Mouse (Mus musculus): ENCODE data around the gene Mtus2. TPM values are rescaled to one million over a fixed set of nuclear protein-coding genes. Genes with fewer than 3 reads are reported as not detected.

The Mtus2 gene
- 27.7 and 34.0 TPM in 2 replicates for polyA plus RNA-seq (2014; fragmentation: Nextera tagmentation; extraction: Ambion mirVana)

- DNase-seq (ENCODE audit: low spot score) = peak; percentile 96
- H3K27me3 ChIP-seq (replicated peaks; ENCODE audit: control insufficient read depth, insufficient read depth, low read length) = peaks cover 22% of the 10 kb centered on the region
- peak within 1 kb of the TSS; percentile 95 for H3K4me2 ChIP-seq (ENCODE audit: low read length)
- peak; percentile 87 for ATAC-seq (replicated peaks; ENCODE audit: low FRiP score, low TSS enrichment, low read depth)
- no peaks in the 10 kb centered on the region for H3K9me3 ChIP-seq (ENCODE audit: control insufficient read depth, low read length)
- WGBS = under 1% methylated on average over 55 of the region's 55 CpGs
- H3K4me1 ChIP-seq (replicated peaks; ENCODE audit: control insufficient read depth, insufficient read depth, low read length) = peaks cover 5% of the 10 kb centered on the region; the same call in 1 of the 2 replicates
- no peaks in the 10 kb centered on the region for H3K36me3 ChIP-seq (ENCODE audit: control insufficient read depth, insufficient read depth, low read length)
- no peak within 1 kb of the TSS; the same call in 1 of the 2 replicates for H3K27ac ChIP-seq (ENCODE audit: low read depth)
- peak within 1 kb of the TSS; percentile 12; the same call in 1 of the 2 replicates for H3K9ac ChIP-seq (ENCODE audit: low read length)
- H3K4me3 ChIP-seq (ENCODE audit: low read depth, low read length) = peak within 1 kb of the TSS; percentile 46
Observed at GRCm38 (mm10) chr5:147956821-147957564, at the start of gene Mtus2. TSS of gene Mtus2 (plus strand) at chr5:147957320.

GRCm38 (mm10) chr5:147907851-147908250 is 49.3 kb upstream of the Mtus2 start:
- H3K9ac ChIP-seq (ENCODE audit: low read length) = no peak overlapping the region
- H3K9me3 ChIP-seq (ENCODE audit: control insufficient read depth, low read length) = no peaks in the 10 kb centered on the region
- no peaks in the 10 kb centered on the region for H3K4me1 ChIP-seq (replicated peaks; ENCODE audit: control insufficient read depth, insufficient read depth, low read length)
- DNase-seq (ENCODE audit: low spot score) (no peak), ATAC-seq (replicated peaks; ENCODE audit: low FRiP score, low TSS enrichment, low read depth) (no peak)
- WGBS = 82% methylated on average over 8 of the region's 8 CpGs
- H3K36me3 ChIP-seq (ENCODE audit: control insufficient read depth, insufficient read depth, low read length) = no peaks in the 10 kb centered on the region
- H3K27ac ChIP-seq (ENCODE audit: low read depth) = no peak overlapping the region
- H3K27me3 ChIP-seq (replicated peaks; ENCODE audit: control insufficient read depth, insufficient read depth, low read length) = no peaks in the 10 kb centered on the region
- H3K4me2 ChIP-seq (ENCODE audit: low read length) = no peak overlapping the region
- no peak overlapping the region for H3K4me3 ChIP-seq (ENCODE audit: low read depth, low read length)

GRCm38 (mm10) chr5:147910807-147911509 is 46.2 kb upstream of the Mtus2 start:
- 75% methylated on average over 12 of the region's 12 CpGs for WGBS
- Histone ChIP-seq H3K4me2 (ENCODE audit: low read length) (no peak overlapping the region), H3K9ac (ENCODE audit: low read length) (no peak overlapping the region), H3K27me3 (replicated peaks; ENCODE audit: control insufficient read depth, insufficient read depth, low read length) (no peaks in the 10 kb centered on the region), H3K9me3 (ENCODE audit: control insufficient read depth, low read length) (no peaks in the 10 kb centered on the region), H3K4me1 (replicated peaks; ENCODE audit: control insufficient read depth, insufficient read depth, low read length) (peaks cover 3% of the 10 kb centered on the region; the same call in 1 of the 2 replicates), H3K36me3 (ENCODE audit: control insufficient read depth, insufficient read depth, low read length) (no peaks in the 10 kb centered on the region), H3K4me3 (ENCODE audit: low read depth, low read length) (no peak overlapping the region), H3K27ac (ENCODE audit: low read depth) (no peak overlapping the region)
- ATAC-seq (replicated peaks; ENCODE audit: low FRiP score, low TSS enrichment, low read depth) (no peak), DNase-seq (ENCODE audit: low spot score) (no peak)

- no peak overlapping the region for H3K4me3 ChIP-seq (ENCODE audit: low read depth, low read length)
- H3K4me2 ChIP-seq (ENCODE audit: low read length) = no peak overlapping the region
- H3K4me1 ChIP-seq (replicated peaks; ENCODE audit: control insufficient read depth, insufficient read depth, low read length) = peaks cover 3% of the 10 kb centered on the region; the same call in 1 of the 2 replicates
- no peaks in the 10 kb centered on the region for H3K36me3 ChIP-seq (ENCODE audit: control insufficient read depth, insufficient read depth, low read length)
- 66% methylated on average over 5 of the region's 5 CpGs for WGBS
- H3K9ac ChIP-seq (ENCODE audit: low read length) = no peak overlapping the region
- no peak for DNase-seq (ENCODE audit: low spot score)
- ATAC-seq (replicated peaks; ENCODE audit: low FRiP score, low TSS enrichment, low read depth) = no peak
- no peak overlapping the region for H3K27ac ChIP-seq (ENCODE audit: low read depth)
- H3K9me3 ChIP-seq (ENCODE audit: control insufficient read depth, low read length) = no peaks in the 10 kb centered on the region
- H3K27me3 ChIP-seq (replicated peaks; ENCODE audit: control insufficient read depth, insufficient read depth, low read length) = no peaks in the 10 kb centered on the region
Observed at GRCm38 (mm10) chr5:147911744-147912143, 45.4 kb upstream of the Mtus2 start.

GRCm38 (mm10) chr5:147913241-147913842 is 43.8 kb upstream of the Mtus2 start:
- Histone ChIP-seq H3K9me3 (ENCODE audit: control insufficient read depth, low read length) (no peaks in the 10 kb centered on the region), H3K27me3 (replicated peaks; ENCODE audit: control insufficient read depth, insufficient read depth, low read length) (no peaks in the 10 kb centered on the region), H3K36me3 (ENCODE audit: control insufficient read depth, insufficient read depth, low read length) (no peaks in the 10 kb centered on the region), H3K4me3 (ENCODE audit: low read depth, low read length) (no peak overlapping the region), H3K4me1 (replicated peaks; ENCODE audit: control insufficient read depth, insufficient read depth, low read length) (peaks cover 3% of the 10 kb centered on the region; the same call in 1 of the 2 replicates), H3K27ac (ENCODE audit: low read depth) (no peak overlapping the region), H3K4me2 (ENCODE audit: low read length) (no peak overlapping the region), H3K9ac (ENCODE audit: low read length) (no peak overlapping the region)
- DNase-seq (ENCODE audit: low spot score) (peak; percentile 66), ATAC-seq (replicated peaks; ENCODE audit: low FRiP score, low TSS enrichment, low read depth) (peak; percentile 69; the same call in 1 of the 2 replicates)
- WGBS = 25% methylated on average over 14 of the region's 14 CpGs

GRCm38 (mm10) chr5:147915038-147915566 is 42.0 kb upstream of the Mtus2 start:
- no peaks in the 10 kb centered on the region for H3K9me3 ChIP-seq (ENCODE audit: control insufficient read depth, low read length)
- ATAC-seq (replicated peaks; ENCODE audit: low FRiP score, low TSS enrichment, low read depth) (no peak), DNase-seq (ENCODE audit: low spot score) (no peak)
- peaks cover 3% of the 10 kb centered on the region; the same call in 1 of the 2 replicates for H3K4me1 ChIP-seq (replicated peaks; ENCODE audit: control insufficient read depth, insufficient read depth, low read length)
- H3K27me3 ChIP-seq (replicated peaks; ENCODE audit: control insufficient read depth, insufficient read depth, low read length) = no peaks in the 10 kb centered on the region
- WGBS = 51% methylated on average over 6 of the region's 6 CpGs
- no peak overlapping the region for H3K9ac ChIP-seq (ENCODE audit: low read length)
- no peaks in the 10 kb centered on the region for H3K36me3 ChIP-seq (ENCODE audit: control insufficient read depth, insufficient read depth, low read length)
- H3K27ac ChIP-seq (ENCODE audit: low read depth) = no peak overlapping the region
- no peak overlapping the region for H3K4me3 ChIP-seq (ENCODE audit: low read depth, low read length)
- no peak overlapping the region for H3K4me2 ChIP-seq (ENCODE audit: low read length)

- ATAC-seq (replicated peaks; ENCODE audit: low FRiP score, low TSS enrichment, low read depth) (no peak), DNase-seq (ENCODE audit: low spot score) (no peak)
- WGBS = 86% methylated on average over 9 of the region's 9 CpGs
Observed at GRCm38 (mm10) chr5:147916171-147916570, 40.9 kb upstream of the Mtus2 start.

GRCm38 (mm10) chr5:147918044-147918846 is 38.9 kb upstream of the Mtus2 start:
- Histone ChIP-seq H3K4me1 (replicated peaks; ENCODE audit: control insufficient read depth, insufficient read depth, low read length) (peaks cover 3% of the 10 kb centered on the region; the same call in 1 of the 2 replicates), H3K9ac (ENCODE audit: low read length) (no peak overlapping the region), H3K9me3 (ENCODE audit: control insufficient read depth, low read length) (no peaks in the 10 kb centered on the region), H3K27me3 (replicated peaks; ENCODE audit: control insufficient read depth, insufficient read depth, low read length) (no peaks in the 10 kb centered on the region), H3K4me3 (ENCODE audit: low read depth, low read length) (no peak overlapping the region), H3K27ac (ENCODE audit: low read depth) (no peak overlapping the region), H3K4me2 (ENCODE audit: low read length) (no peak overlapping the region), H3K36me3 (ENCODE audit: control insufficient read depth, insufficient read depth, low read length) (no peaks in the 10 kb centered on the region)
- no peak for ATAC-seq (replicated peaks; ENCODE audit: low FRiP score, low TSS enrichment, low read depth)
- WGBS = 71% methylated on average over 17 of the region's 17 CpGs
- DNase-seq (ENCODE audit: low spot score) = no peak

More at GRCm38 (mm10) chr5:147916171-147916570, 40.9 kb upstream of the Mtus2 start:
- Histone ChIP-seq H3K4me1 (replicated peaks; ENCODE audit: control insufficient read depth, insufficient read depth, low read length) (peaks cover 3% of the 10 kb centered on the region; the same call in 1 of the 2 replicates), H3K27me3 (replicated peaks; ENCODE audit: control insufficient read depth, insufficient read depth, low read length) (no peaks in the 10 kb centered on the region), H3K4me3 (ENCODE audit: low read depth, low read length) (no peak overlapping the region), H3K4me2 (ENCODE audit: low read length) (no peak overlapping the region), H3K27ac (ENCODE audit: low read depth) (no peak overlapping the region), H3K36me3 (ENCODE audit: control insufficient read depth, insufficient read depth, low read length) (no peaks in the 10 kb centered on the region), H3K9ac (ENCODE audit: low read length) (no peak overlapping the region), H3K9me3 (ENCODE audit: control insufficient read depth, low read length) (no peaks in the 10 kb centered on the region)

All from intestine, embryonic 14.5 days (tissue).